Mouse (Mus musculus): ENCODE measurements around the gene Gm21988. TPM values are rescaled to one million over a fixed set of nuclear protein-coding genes. Genes with fewer than 3 reads are reported as not detected.
A peak's percentile ranks its signal among the peaks of the same experiment; 100 is the strongest.

Gm21988 gene
- polyA plus RNA-seq, 1 experiment from 2014 or later = 13.8 TPM

DNA sequence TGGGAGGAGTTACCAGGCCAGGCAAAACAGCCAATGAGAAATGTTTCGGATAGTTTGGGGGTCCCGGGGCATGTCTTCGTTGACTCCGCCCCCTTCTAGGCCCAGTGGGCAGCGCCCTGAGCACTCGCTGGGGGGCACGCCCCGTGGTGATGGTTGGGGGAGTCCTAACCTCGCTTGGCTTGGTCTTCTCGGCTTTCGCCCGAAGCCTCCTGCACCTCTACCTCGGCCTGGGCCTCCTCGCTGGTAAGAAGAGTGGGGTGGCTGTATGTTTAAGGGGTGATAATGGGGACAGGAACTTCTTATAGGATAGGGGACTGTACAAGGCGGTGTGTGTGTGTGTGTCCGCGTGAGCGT is 24.8 kb downstream of the Gm21988 start:
- Histone ChIP-seq H3K4me1 (ENCODE audit: control insufficient read depth, insufficient read depth, low read depth, low read length) (peaks cover 36% of the 10 kb centered on the region), H3K4me3 (ENCODE audit: low read length) (peak overlapping the region; percentile 36; the same call in 1 of the 2 replicates), H3K4me2 (ENCODE audit: low read length) (peak overlapping the region; percentile 58), H3K36me3 (ENCODE audit: control insufficient read depth, insufficient read depth, low read length) (no peaks in the 10 kb centered on the region), H3K27me3 (replicated peaks; ENCODE audit: control insufficient read depth, insufficient read depth, low read length) (peaks cover 14% of the 10 kb centered on the region), H3K27ac (ENCODE audit: low read depth, low read length) (no peak overlapping the region), H3K9ac (ENCODE audit: low read depth, low read length) (no peak overlapping the region; the same call in 1 of the 2 replicates), H3K9me3 (ENCODE audit: control insufficient read depth, low read length) (no peaks in the 10 kb centered on the region)
- no peak for ATAC-seq
- 2% methylated on average over 16 of the region's 18 CpGs for WGBS

DNA sequence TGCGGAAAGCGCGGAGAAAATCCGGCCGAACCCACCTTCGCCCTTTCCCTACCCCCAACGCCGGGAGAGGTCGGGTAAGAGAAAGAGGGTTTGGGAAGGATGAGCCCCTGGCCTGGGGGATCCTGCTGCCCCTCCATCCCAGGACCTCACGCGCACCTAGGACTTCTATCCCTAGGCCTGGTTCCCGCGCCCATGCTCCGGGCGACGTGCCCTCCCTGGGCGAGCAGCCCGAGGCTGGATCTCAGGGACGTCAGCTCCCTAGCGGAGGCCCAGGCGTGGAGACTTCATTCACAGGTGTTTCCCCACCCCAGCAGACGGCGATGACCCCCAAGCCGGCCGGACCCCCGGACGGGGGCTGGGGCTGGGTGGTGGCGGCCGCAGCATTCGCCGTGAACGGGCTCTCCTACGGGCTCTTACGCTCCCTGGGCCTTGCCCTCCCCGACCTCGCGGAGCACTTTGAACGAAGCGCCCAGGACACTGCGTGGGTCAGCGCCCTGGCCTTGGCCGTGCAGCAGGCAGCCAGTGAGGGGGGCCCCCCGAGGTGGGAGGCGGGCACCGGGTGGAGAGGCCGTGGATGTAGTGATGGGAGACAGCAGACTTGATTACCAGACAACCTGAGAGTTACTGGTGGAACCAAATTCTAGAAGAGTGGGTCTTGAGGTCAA is 25.3 kb downstream of the Gm21988 start:
- H3K9me3 ChIP-seq (ENCODE audit: control insufficient read depth, low read length) = no peaks in the 10 kb centered on the region
- under 1% methylated on average over 42 of the region's 46 CpGs for WGBS
- peaks cover 32% of the 10 kb centered on the region for H3K4me1 ChIP-seq (ENCODE audit: control insufficient read depth, insufficient read depth, low read depth, low read length)
- peak overlapping the region; percentile 46 for H3K9ac ChIP-seq (ENCODE audit: low read depth, low read length)
- no peaks in the 10 kb centered on the region for H3K36me3 ChIP-seq (ENCODE audit: control insufficient read depth, insufficient read depth, low read length)
- no peak overlapping the region for H3K27ac ChIP-seq (ENCODE audit: low read depth, low read length)
- H3K27me3 ChIP-seq (replicated peaks; ENCODE audit: control insufficient read depth, insufficient read depth, low read length) = peaks cover 14% of the 10 kb centered on the region
- H3K4me2 ChIP-seq (ENCODE audit: low read length) = peak overlapping the region; percentile 58
- ATAC-seq = peak; percentile 46; the same call in 1 of the 2 replicates
- peak overlapping the region; percentile 36 for H3K4me3 ChIP-seq (ENCODE audit: low read length)

DNA sequence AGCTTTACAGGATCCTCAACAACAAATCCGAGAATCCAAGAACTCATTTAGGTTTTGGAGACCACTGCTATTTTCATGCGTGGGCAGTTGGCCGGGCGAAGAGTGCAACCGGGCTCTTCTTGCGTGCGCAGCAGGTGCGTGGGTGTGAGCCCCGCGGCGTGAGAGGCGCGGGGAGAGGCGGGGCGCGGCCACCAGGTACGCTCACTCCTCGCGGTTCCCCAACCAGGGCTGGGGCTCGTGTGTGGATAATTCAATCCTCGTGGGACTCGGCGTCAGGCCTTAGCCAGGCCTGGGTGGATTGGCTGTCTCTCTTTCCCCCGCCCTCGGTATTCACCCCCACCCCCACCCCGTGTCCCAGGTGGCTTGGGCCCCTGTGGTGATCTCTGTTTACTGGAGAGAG is 25.9 kb downstream of the Gm21988 start:
- peaks cover 14% of the 10 kb centered on the region for H3K27me3 ChIP-seq (replicated peaks; ENCODE audit: control insufficient read depth, insufficient read depth, low read length)
- peak overlapping the region; percentile 36 for H3K4me3 ChIP-seq (ENCODE audit: low read length)
- H3K9ac ChIP-seq (ENCODE audit: low read depth, low read length) = peak overlapping the region; percentile 46
- peak overlapping the region; percentile 58 for H3K4me2 ChIP-seq (ENCODE audit: low read length)
- no peak overlapping the region for H3K27ac ChIP-seq (ENCODE audit: low read depth, low read length)
- peak; percentile 47; the same call in 1 of the 2 replicates for ATAC-seq
- no peaks in the 10 kb centered on the region for H3K36me3 ChIP-seq (ENCODE audit: control insufficient read depth, insufficient read depth, low read length)
- 6% methylated on average over 26 of the region's 26 CpGs for WGBS
- H3K9me3 ChIP-seq (ENCODE audit: control insufficient read depth, low read length) = no peaks in the 10 kb centered on the region
- H3K4me1 ChIP-seq (ENCODE audit: control insufficient read depth, insufficient read depth, low read depth, low read length) = peaks cover 26% of the 10 kb centered on the region

DNA sequence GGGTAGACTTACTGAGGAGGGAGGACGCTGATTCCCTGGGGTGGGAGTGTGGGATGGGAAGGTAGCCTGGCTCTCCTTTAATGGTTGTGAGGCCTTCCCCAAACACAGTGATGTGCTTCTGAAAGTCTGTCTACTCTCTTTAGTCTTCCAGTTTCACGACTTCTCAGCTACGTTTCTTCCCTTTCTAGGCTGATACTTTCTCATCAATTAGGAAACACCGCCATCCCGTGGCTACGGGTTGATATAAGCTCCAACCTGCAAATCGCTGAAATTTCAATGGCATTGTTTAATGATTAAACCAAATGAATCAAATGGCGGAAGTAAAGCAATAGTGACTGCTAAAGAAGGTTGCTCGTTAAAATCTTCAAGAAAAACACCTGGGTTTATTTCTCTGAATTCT is 26.7 kb downstream of the Gm21988 start:
- 0 out of 2 replicates have a peak, but pooled peaks have one; percentile 24 for ATAC-seq
- Histone ChIP-seq H3K4me3 (ENCODE audit: low read length) (no peak overlapping the region), H3K9me3 (ENCODE audit: control insufficient read depth, low read length) (no peaks in the 10 kb centered on the region), H3K9ac (ENCODE audit: low read depth, low read length) (no peak overlapping the region), H3K36me3 (ENCODE audit: control insufficient read depth, insufficient read depth, low read length) (no peaks in the 10 kb centered on the region), H3K4me1 (ENCODE audit: control insufficient read depth, insufficient read depth, low read depth, low read length) (peaks cover 21% of the 10 kb centered on the region), H3K27ac (ENCODE audit: low read depth, low read length) (no peak overlapping the region), H3K4me2 (ENCODE audit: low read length) (no peak overlapping the region; the same call in 1 of the 2 replicates), H3K27me3 (replicated peaks; ENCODE audit: control insufficient read depth, insufficient read depth, low read length) (peaks cover 14% of the 10 kb centered on the region)
- 14% methylated on average over 9 of the region's 9 CpGs for WGBS

DNA sequence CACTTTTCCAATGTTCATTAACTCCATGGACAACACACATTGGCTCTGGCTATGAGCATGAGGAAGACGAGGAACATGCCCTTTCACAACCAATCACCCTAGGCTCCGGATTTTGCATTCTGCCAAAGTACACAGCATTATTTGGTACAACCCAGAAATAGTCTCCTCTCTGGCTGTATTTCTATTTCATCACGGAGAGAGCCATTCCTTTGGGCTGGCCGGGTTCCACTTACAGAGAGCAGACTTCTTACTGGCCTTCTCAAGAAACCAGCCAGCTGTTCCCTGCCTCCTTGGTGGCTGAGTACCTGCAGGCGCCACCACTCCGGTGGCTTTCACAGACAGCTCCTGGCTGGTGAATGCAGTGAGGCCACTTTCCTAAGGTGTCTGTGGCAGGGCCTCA is 27.2 kb downstream of the Gm21988 start, which contains the start of gene Slc16a11:
Gene Slc16a11, plus strand, starts transcription at position 330 of the 400 bp plus-strand sequence.
- Histone ChIP-seq H3K9ac (ENCODE audit: low read depth, low read length) (peak within 1 kb of the TSS; percentile 46), H3K27me3 (replicated peaks; ENCODE audit: control insufficient read depth, insufficient read depth, low read length) (peaks cover 14% of the 10 kb centered on the region), H3K9me3 (ENCODE audit: control insufficient read depth, low read length) (no peaks in the 10 kb centered on the region), H3K4me3 (ENCODE audit: low read length) (peak within 1 kb of the TSS; percentile 36), H3K4me2 (ENCODE audit: low read length) (peak within 1 kb of the TSS; percentile 58), H3K36me3 (ENCODE audit: control insufficient read depth, insufficient read depth, low read length) (no peaks in the 10 kb centered on the region), H3K27ac (ENCODE audit: low read depth, low read length) (no peak within 1 kb of the TSS), H3K4me1 (ENCODE audit: control insufficient read depth, insufficient read depth, low read depth, low read length) (peaks cover 21% of the 10 kb centered on the region)
- no peak for ATAC-seq
- WGBS = 66% methylated on average over 6 of the region's 6 CpGs

DNA sequence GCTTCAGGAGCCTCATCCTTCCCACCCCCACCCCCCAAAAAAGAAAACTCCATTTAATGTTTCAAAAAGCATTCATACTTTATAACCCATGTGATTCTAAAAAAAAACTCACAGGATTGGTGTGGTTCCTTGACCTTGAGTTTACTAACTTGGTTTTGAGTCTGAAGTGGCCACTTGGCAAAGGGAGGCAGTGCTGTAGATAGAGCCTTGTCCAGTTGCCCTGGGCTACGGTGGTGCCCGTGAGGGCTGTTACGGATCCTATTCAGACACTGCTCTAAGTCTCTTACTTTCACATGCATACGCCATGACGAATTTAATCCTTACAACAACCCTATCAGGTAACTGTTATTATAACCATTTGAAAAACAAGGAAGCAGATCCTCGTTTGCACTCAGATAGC is 27.7 kb downstream of the Gm21988 start:
- ATAC-seq = no peak
- H3K27me3 ChIP-seq (replicated peaks; ENCODE audit: control insufficient read depth, insufficient read depth, low read length) = peaks cover 14% of the 10 kb centered on the region

DNA sequence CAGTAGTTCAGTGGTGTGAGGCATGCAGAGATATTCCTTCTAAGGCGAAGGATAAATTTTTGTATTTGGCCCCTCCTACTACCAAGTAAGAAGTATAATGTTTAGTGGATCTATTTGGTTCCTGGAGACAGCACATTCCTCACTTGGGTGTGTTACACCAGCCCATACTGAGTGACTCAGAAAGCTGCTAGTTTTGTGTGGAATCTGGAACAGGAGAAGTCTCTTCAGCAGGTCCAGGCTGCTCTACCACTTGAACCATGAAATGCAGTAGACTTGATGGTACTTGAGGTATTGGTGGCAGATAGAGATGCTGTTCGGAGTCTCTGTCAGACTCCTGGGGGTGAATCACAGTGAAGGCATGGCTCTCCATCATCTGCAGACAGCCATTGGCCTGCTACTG is 28.9 kb downstream of the Gm21988 start:
- Histone ChIP-seq H3K4me2 (ENCODE audit: low read length) (no peak overlapping the region), H3K27ac (ENCODE audit: low read depth, low read length) (no peak overlapping the region), H3K36me3 (ENCODE audit: control insufficient read depth, insufficient read depth, low read length) (no peaks in the 10 kb centered on the region), H3K4me1 (ENCODE audit: control insufficient read depth, insufficient read depth, low read depth, low read length) (peaks cover 21% of the 10 kb centered on the region), H3K4me3 (ENCODE audit: low read length) (no peak overlapping the region), H3K9ac (ENCODE audit: low read depth, low read length) (no peak overlapping the region), H3K9me3 (ENCODE audit: control insufficient read depth, low read length) (no peaks in the 10 kb centered on the region), H3K27me3 (replicated peaks; ENCODE audit: control insufficient read depth, insufficient read depth, low read length) (peaks cover 9% of the 10 kb centered on the region)
- WGBS = 98% methylated on average over 2 of the region's 2 CpGs
- ATAC-seq = no peak

More for the DNA sequence above, 27.7 kb downstream of the Gm21988 start:
- no peaks in the 10 kb centered on the region for H3K36me3 ChIP-seq (ENCODE audit: control insufficient read depth, insufficient read depth, low read length)
- no peaks in the 10 kb centered on the region for H3K9me3 ChIP-seq (ENCODE audit: control insufficient read depth, low read length)
- H3K4me3 ChIP-seq (ENCODE audit: low read length) = no peak overlapping the region
- no peak overlapping the region for H3K4me2 ChIP-seq (ENCODE audit: low read length)
- H3K9ac ChIP-seq (ENCODE audit: low read depth, low read length) = no peak overlapping the region
- WGBS = 80% methylated on average over 6 of the region's 6 CpGs
- H3K27ac ChIP-seq (ENCODE audit: low read depth, low read length) = no peak overlapping the region
- H3K4me1 ChIP-seq (ENCODE audit: control insufficient read depth, insufficient read depth, low read depth, low read length) = peaks cover 21% of the 10 kb centered on the region

DNA sequence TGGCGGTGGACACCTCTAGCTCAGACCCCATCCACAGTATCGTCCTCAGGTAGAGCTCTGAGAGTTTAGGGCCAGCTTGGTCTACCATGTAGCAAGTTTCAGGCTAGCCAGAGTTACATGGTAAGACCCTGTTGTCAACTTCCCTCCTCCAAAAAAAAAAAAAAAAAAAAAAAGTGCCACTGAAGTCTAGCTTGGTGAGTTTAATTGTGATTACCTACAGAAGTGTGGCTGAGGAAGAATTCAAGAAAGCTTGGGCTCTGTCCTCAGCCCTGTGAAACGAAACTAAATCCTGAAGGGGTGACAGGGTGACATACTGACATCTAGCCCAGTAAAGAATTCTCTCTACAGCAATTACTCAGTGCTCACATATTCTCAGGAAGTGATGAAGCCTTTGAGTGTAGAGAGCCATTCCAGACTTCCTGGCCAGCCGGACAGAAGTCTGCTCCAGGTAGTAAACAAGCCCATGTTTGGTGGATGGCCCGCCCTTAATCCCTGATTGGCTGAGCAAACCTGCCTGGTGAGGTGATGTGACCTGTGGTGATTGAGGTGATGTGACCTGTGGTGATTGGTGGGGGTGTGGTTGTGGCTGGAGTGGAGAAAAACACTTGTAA is 30.7 kb downstream of the Gm21988 start:
- Histone ChIP-seq H3K9me3 (ENCODE audit: control insufficient read depth, low read length) (no peaks in the 10 kb centered on the region), H3K36me3 (ENCODE audit: control insufficient read depth, insufficient read depth, low read length) (no peaks in the 10 kb centered on the region), H3K4me2 (ENCODE audit: low read length) (no peak overlapping the region), H3K4me1 (ENCODE audit: control insufficient read depth, insufficient read depth, low read depth, low read length) (peaks cover 9% of the 10 kb centered on the region), H3K4me3 (ENCODE audit: low read length) (no peak overlapping the region), H3K27ac (ENCODE audit: low read depth, low read length) (no peak overlapping the region), H3K27me3 (replicated peaks; ENCODE audit: control insufficient read depth, insufficient read depth, low read length) (peaks cover 2% of the 10 kb centered on the region; the same call in 1 of the 2 replicates), H3K9ac (ENCODE audit: low read depth, low read length) (no peak overlapping the region)
- no peak for ATAC-seq
- WGBS = 75% methylated on average over 5 of the region's 5 CpGs

DNA sequence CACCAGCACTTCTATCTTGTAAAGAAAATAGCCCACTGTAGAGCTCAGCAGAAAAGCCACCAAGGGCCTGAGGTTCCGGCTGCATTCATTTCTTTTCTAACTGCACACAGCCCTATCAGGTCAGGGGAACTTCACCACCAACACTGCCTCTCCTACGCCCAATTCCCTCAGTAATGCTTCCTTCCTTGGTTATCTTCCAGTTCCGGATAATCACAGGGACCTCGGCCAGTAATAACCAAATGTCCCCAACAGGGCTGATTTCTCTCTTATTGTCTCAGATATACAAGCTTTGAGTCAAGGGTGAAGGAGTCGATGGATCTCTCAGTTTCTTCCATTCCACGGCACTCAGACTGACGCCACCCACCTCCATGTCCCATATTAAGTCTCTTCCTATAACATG is 32.3 kb downstream of the Gm21988 start:
- no peak overlapping the region for H3K27ac ChIP-seq (ENCODE audit: low read depth, low read length)
- no peaks in the 10 kb centered on the region for H3K9me3 ChIP-seq (ENCODE audit: control insufficient read depth, low read length)
- H3K27me3 ChIP-seq (replicated peaks; ENCODE audit: control insufficient read depth, insufficient read depth, low read length) = peaks cover 2% of the 10 kb centered on the region; the same call in 1 of the 2 replicates
- WGBS = 88% methylated on average over 7 of the region's 7 CpGs
- no peak overlapping the region for H3K4me3 ChIP-seq (ENCODE audit: low read length)
- no peak overlapping the region for H3K9ac ChIP-seq (ENCODE audit: low read depth, low read length)
- H3K36me3 ChIP-seq (ENCODE audit: control insufficient read depth, insufficient read depth, low read length) = no peaks in the 10 kb centered on the region
- no peaks in the 10 kb centered on the region for H3K4me1 ChIP-seq (ENCODE audit: control insufficient read depth, insufficient read depth, low read depth, low read length)
- no peak overlapping the region for H3K4me2 ChIP-seq (ENCODE audit: low read length)
- ATAC-seq = no peak
